27 mouse cellular contexts compared by ENCODE assay signal in the genomic region with DNA sequence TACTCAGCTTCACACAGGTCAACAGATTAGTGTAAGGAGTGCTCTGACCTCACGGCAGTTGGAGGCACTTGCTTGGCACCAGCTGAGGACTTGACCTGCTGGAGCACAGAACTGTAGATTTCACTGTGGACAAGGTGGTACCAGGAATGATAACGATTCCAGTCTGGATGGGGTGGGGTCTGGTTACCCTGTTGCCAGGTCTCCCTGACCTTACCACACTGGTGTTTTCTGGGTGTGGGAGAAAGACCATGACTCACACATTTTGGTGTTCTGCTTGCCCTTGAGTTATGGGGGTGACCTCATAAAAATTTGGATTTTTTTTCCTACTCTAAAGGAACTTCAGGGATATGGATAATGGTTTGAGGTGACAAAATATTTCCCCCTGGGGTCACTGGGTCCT. TPM values are rescaled to one million over a fixed set of nuclear protein-coding genes. Genes with fewer than 3 reads are reported as not detected.
"Had no signal": no experiment of that assay in that cellular context is flagged by ENCODE, and none has a peak within 500 bp of the region (broad histone marks: within the 10 kb centered on the region; RNA-seq: fewer than 3 reads in every experiment).

No protein-coding gene starts in this region.

- H3K9me3 ChIP-seq: heart, embryonic 15.5 days; hindbrain, embryonic 13.5 days; hindbrain, embryonic 15.5 days; intestine, embryonic 15.5 days; kidney, embryonic 15.5 days; limb, embryonic 15.5 days; liver, embryonic 12.5 days had no signal

- H3K36me3 ChIP-seq: limb, embryonic 13.5 days; limb, embryonic 15.5 days; liver, embryonic 12.5 days had no signal

- H3K4me3 ChIP-seq: heart, embryonic 13.5 days; heart, embryonic 15.5 days; hindbrain, embryonic 13.5 days; hindbrain, embryonic 15.5 days; intestine, embryonic 15.5 days; kidney, embryonic 15.5 days; limb, embryonic 13.5 days; limb, embryonic 15.5 days; liver, embryonic 12.5 days had no signal

- H3K4me2 ChIP-seq: heart, embryonic 11.5 days; heart, embryonic 13.5 days; heart, embryonic 15.5 days; hindbrain, embryonic 13.5 days; hindbrain, embryonic 15.5 days; intestine, embryonic 15.5 days; kidney, embryonic 15.5 days; limb, embryonic 13.5 days; limb, embryonic 15.5 days; liver, embryonic 12.5 days had no signal

- DNase-seq: gastrocnemius, postnatal 14 days; gastrocnemius, postnatal 36 days; heart, adult 18-20 months; heart, postnatal 14 days; heart, postnatal 36 days; kidney, adult 11 months; kidney, adult 2 months; kidney, adult 9 months; kidney, postnatal 14 days; kidney, postnatal 36 days; layer of hippocampus, adult 9-11 months; layer of hippocampus, postnatal 36 days; left cerebral cortex, postnatal 4 days had no signal

- H3K9ac ChIP-seq: heart, embryonic 13.5 days; heart, embryonic 15.5 days; hindbrain, embryonic 13.5 days; hindbrain, embryonic 15.5 days; intestine, embryonic 15.5 days; kidney, embryonic 15.5 days; limb, embryonic 13.5 days; limb, embryonic 15.5 days; liver, embryonic 12.5 days; liver, embryonic 14.5 days had no signal

- ATAC-seq: hindbrain, postnatal 0 days; intestine, embryonic 15.5 days; liver, embryonic 12.5 days had no signal

- H3K27ac ChIP-seq: heart, embryonic 15.5 days; hindbrain, embryonic 13.5 days; hindbrain, embryonic 15.5 days; hindbrain, postnatal 0 days; intestine, embryonic 15.5 days; kidney, embryonic 15.5 days; kidney, postnatal 0 days; limb, embryonic 13.5 days; limb, embryonic 15.5 days; liver, embryonic 12.5 days; liver, embryonic 14.5 days had no signal

RNA-seq across cellular contexts. Expression of a gene that starts 9.1 kb away (rescaled TPM):
- total RNA-seq: hematopoietic stem cell, adult 5-6 weeks had no signal
